Mouse (Mus musculus) spleen, adult 18-20 months (tissue): Measurements from ENCODE around the gene Abca16.

Experiments
- DNase-seq, 2 experiments: peaks; one replicate each; pipeline ENCODE4 v3.0.0; 2022; ENCODE audit warnings: mixed read lengths in 2 of 2

Abca16 gene

GRCm38 (mm10) chr7:120409447-120409846 lies at the start of gene Abca16:
Gene Abca16, plus strand, starts transcription at chr7:120409647.
- DNase-seq: no peak

- no peak for DNase-seq
Observed at GRCm38 (mm10) chr7:120361159-120361558, 48.3 kb upstream of the Abca16 start.

- DNase-seq: no peak
Observed at GRCm38 (mm10) chr7:120412391-120412790, 2.9 kb downstream of the Abca16 start.

GRCm38 (mm10) chr7:120426625-120427024 lies 17.2 kb downstream of the Abca16 start:
- no peak for DNase-seq

- no peak for DNase-seq
Observed at GRCm38 (mm10) chr7:120431464-120431863, 22.0 kb downstream of the Abca16 start.

- DNase-seq: no peak
Observed at GRCm38 (mm10) chr7:120503891-120504662, 94.6 kb downstream of the Abca16 start.

GRCm38 (mm10) chr7:120504663-120504979 lies 95.2 kb downstream of the Abca16 start:
- DNase-seq: no peak

- no peak for DNase-seq
Observed at GRCm38 (mm10) chr7:120534805-120535204, 125.4 kb downstream of the Abca16 start.

- no peak for DNase-seq
Observed at GRCm38 (mm10) chr7:120552479-120553180, 143.2 kb downstream of the Abca16 start.

GRCm38 (mm10) chr7:120553181-120553551 lies 143.7 kb downstream of the Abca16 start:
- DNase-seq: no peak

GRCm38 (mm10) chr7:120567366-120567765 lies 157.9 kb downstream of the Abca16 start:
- no peak for DNase-seq

GRCm38 (mm10) chr7:120576520-120576919 lies 167.1 kb downstream of the Abca16 start:
- DNase-seq: no peak
